Mouse (Mus musculus) ES-E14 (cell line): ENCODE results near the gene Hist1h2ak.

ENCODE experiments used
- CHD2 ChIP-seq: IDR thresholded peaks from 2 replicates; pipeline ENCODE4 v1.6.1; 2014; ENCODE audit warnings: mild to moderate bottlenecking, low read depth, low read length, inconsistent platforms
- HCFC1 ChIP-seq: IDR thresholded peaks from 2 replicates; pipeline ENCODE4 v1.6.1; 2012; ENCODE audit warnings: low read length, inconsistent platforms, borderline replicate concordance; ENCODE audit not compliant: insufficient read depth
- MAFK ChIP-seq: IDR thresholded peaks from 2 replicates; pipeline ENCODE4 v1.6.1; 2014; ENCODE audit warnings: mild to moderate bottlenecking, low read depth, low read length, inconsistent platforms; ENCODE audit not compliant: insufficient read depth
- ZC3H11A ChIP-seq: IDR thresholded peaks from 2 replicates; pipeline ENCODE4 v1.6.1; 2012; ENCODE audit warnings: low read depth, mild to moderate bottlenecking, inconsistent platforms, low read length, borderline replicate concordance
- ZNF384 ChIP-seq: IDR thresholded peaks from 2 replicates; pipeline ENCODE4 v1.6.1; 2012; ENCODE audit warnings: low read depth, low read length, inconsistent platforms

GRCm38 (mm10) chr13:21753051-21753523 is 540 bp downstream of the Hist1h2ak start:
- TF ChIP-seq CHD2 (no peak), ZC3H11A (no peak), HCFC1 (no peak), MAFK (no peak), ZNF384 (no peak)
